Mouse (Mus musculus) hematopoietic multipotent progenitor cell, adult 10-12 weeks (in vitro differentiated cells): ENCODE results near the gene Msl2. TPM values are rescaled to one million over a fixed set of nuclear protein-coding genes. Genes with fewer than 3 reads are reported as not detected.

ENCODE experiments used
- polyA plus RNA-seq: library from polyadenylated mRNA; stranded (reverse); fragments of >175 nt; gene quantifications from 2 replicates; pipeline ENCODE4 v1.2.3, GENCODE M21; 2012; ENCODE audit warnings: low replicate concordance

The Msl2 gene
- polyA plus RNA-seq: 38.0 and 91.5 TPM in 2 replicates

GRCm38 (mm10) chr9:101073987-101074331, at the start of gene Msl2:
Msl2 (plus strand) TSS chr9:101074101.

GRCm38 (mm10) chr9:101034448-101035098, 39.3 kb upstream of the Msl2 start, which contains the start of gene Pccb:
Pccb (minus strand) TSS chr9:101034898.

Other genes with a start within 250 kb of the Msl2 start
- gene Pccb, start 39.2 kb upstream of the Msl2 start, polyA plus RNA-seq: 19.8 and 58.9 TPM in 2 replicates
- gene Ppp2r3a, start 177.7 kb downstream of the Msl2 start, polyA plus RNA-seq: 0.10 and 0.11 TPM in 2 replicates